Mouse (Mus musculus) forebrain, embryonic 14.5 days (tissue): Measurements from ENCODE around the gene Map2k5. TPM values are rescaled to one million over a fixed set of nuclear protein-coding genes. Genes with fewer than 3 reads are reported as not detected.

ENCODE experiments used
- ATAC-seq: fragments of 200-750 bp; cut with Nextera tagmentation; 2 replicates; pipeline ENCODE4 v1.8.0; 2017; ENCODE audit warnings: mild to moderate bottlenecking, moderate library complexity
- DNase-seq: peaks from one replicate; pipeline ENCODE4 v3.0.0-alpha.2; 2015; ENCODE audit warnings: low spot score
- H3K27ac ChIP-seq: fragments of 300-500 bp; sonication (generic); 2 replicates; pipeline ENCODE4 v1.5.1; 2014; ENCODE audit warnings: low read depth, mild to moderate bottlenecking, control low read depth, low read length, moderate library complexity
- H3K27me3 ChIP-seq: fragments of 300-500 bp; sonication (generic); replicated peaks from 2 replicates; pipeline ENCODE4 v1.6.1; 2014; ENCODE audit warnings: low read length, control low read depth, mixed read lengths; ENCODE audit not compliant: control insufficient read depth, insufficient read depth
- H3K36me3 ChIP-seq: fragments of 300-500 bp; sonication (generic); 2 replicates; pipeline ENCODE4 v1.6.1; 2014; ENCODE audit warnings: low read length, control low read depth; ENCODE audit not compliant: control insufficient read depth, insufficient read depth
- H3K4me1 ChIP-seq: fragments of 300-500 bp; sonication (generic); 2 replicates; pipeline ENCODE4 v1.6.1; 2014; ENCODE audit warnings: antibody characterized with exemption, low read length, control low read depth; ENCODE audit not compliant: control insufficient read depth, insufficient read depth
- H3K4me2 ChIP-seq: fragments of 300-500 bp; sonication (generic); 2 replicates; pipeline ENCODE4 v1.6.1; 2014; ENCODE audit warnings: mild to moderate bottlenecking, control low read depth, low read length
- H3K4me3 ChIP-seq: fragments of 300-500 bp; sonication (generic); 2 replicates; pipeline ENCODE4 v1.5.1; 2014; ENCODE audit warnings: low read depth, low read length, control low read depth
- H3K9ac ChIP-seq: fragments of 300-500 bp; sonication (generic); 2 replicates; pipeline ENCODE4 v1.6.1; 2014; ENCODE audit warnings: mild to moderate bottlenecking, low read length, control low read depth, moderate library complexity
- H3K9me3 ChIP-seq: fragments of 300-500 bp; sonication (generic); replicated peaks from 2 replicates; pipeline ENCODE4 v1.6.1; 2016; ENCODE audit warnings: low read length, control low read depth, mixed read lengths; ENCODE audit not compliant: control insufficient read depth
- whole genome bisulfite sequencing: fragments of 180-500 bp; shearing (Covaris S2); extraction: QIAGEN DNeasy Blood & Tissue Kit; methylation state at CpG from one replicate; pipeline ENCODE4 v1.1.7; 2014; 5-methylcytosine and 5-hydroxymethylcytosine counted together
- polyA plus RNA-seq: library from polyadenylated mRNA; unstranded; fragments of >200 nt; fragmentation: Nextera tagmentation; extraction: Ambion mirVana; gene quantifications from 2 replicates; pipeline ENCODE4 v1.2.1, GENCODE M21; 2014

Map2k5 gene
- 38.3 and 40.3 TPM in 2 replicates for polyA plus RNA-seq

DNA sequence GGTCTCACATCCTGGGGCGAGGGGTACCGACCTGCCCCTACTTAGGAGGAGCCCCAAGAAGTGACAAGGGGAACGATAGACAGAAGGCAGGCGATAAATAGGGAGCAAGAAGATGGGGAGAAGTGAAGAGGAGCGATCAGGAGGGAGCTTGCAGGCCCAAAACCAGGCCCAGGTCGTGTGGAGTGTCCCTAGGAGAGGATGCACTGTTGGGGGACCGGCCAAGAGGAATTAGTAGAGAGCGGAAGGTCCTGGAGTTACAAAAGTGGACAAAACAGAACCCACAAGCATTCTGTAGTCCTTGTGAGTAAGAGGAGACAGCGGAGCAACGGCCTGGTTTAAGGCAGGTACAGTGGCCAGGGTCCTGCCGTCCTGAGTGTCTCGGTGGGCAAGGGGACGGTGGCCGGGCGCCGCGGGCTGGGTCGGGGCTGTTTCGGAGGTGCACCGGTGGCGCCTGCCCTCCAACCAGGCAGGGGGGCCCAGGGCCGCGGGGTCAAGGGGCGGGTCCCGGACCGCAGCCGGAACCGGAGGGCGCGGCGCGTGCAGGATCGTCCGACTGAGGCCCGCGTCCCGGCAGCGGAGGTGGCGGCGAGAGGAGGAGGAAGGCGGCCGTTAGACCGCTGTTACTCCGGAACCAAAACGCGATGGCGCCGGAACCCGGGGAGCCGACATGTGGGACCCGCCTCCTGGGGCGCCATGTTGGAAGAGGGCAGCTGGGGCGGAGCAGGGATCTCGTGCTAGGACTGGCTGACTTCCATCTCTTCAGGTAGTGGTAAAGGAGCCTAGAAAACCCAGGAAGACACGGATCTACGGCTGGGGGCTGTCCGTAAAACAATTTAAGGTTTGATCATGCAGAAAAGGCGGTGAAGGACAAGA is at the start of gene Map2k5:
Gene Map2k5 (minus strand): TSS at position 633 of the 873 bp plus-strand sequence.
- Histone ChIP-seq H3K4me2 (peak within 1 kb of the TSS; percentile 75), H3K9ac (peak within 1 kb of the TSS; percentile 88), H3K27ac (peak within 1 kb of the TSS; percentile 74), H3K27me3 (no peaks in the 10 kb centered on the region), H3K4me3 (peak within 1 kb of the TSS; percentile 76), H3K9me3 (no peaks in the 10 kb centered on the region), H3K4me1 (peaks cover 23% of the 10 kb centered on the region), H3K36me3 (no peaks in the 10 kb centered on the region)
- peak; percentile 94 for DNase-seq
- peak; percentile 97 for ATAC-seq
- 1% methylated on average over 57 of the region's 58 CpGs for WGBS

DNA sequence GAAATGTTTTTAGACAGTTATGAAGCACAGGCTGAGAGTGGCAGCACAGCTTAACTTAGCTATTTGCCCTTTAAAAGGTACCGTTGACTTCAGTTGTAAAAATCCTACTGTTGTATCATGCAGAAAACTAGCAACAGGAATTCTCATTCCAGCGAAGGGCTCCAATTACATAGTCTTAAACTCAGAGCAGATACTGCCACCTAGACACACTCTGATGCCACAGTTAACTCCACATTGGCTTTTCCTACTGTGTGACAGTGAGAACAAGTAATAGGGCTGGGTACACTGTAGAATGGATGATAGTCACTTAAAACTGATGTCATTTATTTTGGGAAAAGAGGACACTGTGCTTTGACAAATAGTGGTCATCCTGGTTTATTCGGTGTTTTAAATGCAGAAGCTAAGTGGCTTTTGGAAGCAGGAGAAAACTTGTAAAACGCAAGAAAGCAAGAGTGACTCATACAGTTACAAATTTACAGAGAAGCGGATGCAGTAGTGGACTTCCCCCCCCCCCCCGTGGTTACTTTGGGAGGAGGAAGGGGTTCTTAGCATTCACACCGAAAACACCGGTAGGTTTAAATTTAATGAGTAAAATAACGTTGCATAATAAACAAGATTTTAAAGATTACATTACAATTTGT is 43.5 kb upstream of the Map2k5 start:
- peak; percentile 47 for DNase-seq
- Histone ChIP-seq H3K27me3 (no peaks in the 10 kb centered on the region), H3K4me3 (no peak overlapping the region), H3K9me3 (no peaks in the 10 kb centered on the region), H3K27ac (no peak overlapping the region), H3K36me3 (no peaks in the 10 kb centered on the region), H3K4me1 (no peaks in the 10 kb centered on the region), H3K4me2 (no peak overlapping the region), H3K9ac (no peak overlapping the region)
- no peak for ATAC-seq
- WGBS: 70% methylated on average over 9 of the region's 9 CpGs

DNA sequence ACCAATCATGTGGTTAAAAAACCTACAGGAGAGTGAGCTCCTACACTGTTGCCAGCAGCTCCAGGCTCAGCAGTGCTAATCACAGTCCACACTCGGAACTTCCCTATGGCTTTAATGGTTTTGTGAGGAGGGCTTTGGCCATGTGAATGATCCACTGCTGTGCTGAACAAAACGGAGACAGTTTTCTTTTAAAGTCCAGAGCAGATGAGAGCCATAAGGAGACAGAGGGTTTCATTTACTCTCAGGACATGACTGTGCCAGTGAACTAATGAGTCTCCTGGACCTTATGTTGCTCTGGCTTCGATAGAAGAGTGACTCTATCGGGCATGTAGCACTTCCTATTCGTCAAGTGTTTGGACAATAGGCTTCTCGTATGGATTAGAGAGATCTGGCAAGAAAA is 42.7 kb upstream of the Map2k5 start:
- Histone ChIP-seq H3K9me3 (no peaks in the 10 kb centered on the region), H3K36me3 (no peaks in the 10 kb centered on the region), H3K4me3 (no peak overlapping the region), H3K4me2 (no peak overlapping the region), H3K27me3 (no peaks in the 10 kb centered on the region), H3K9ac (no peak overlapping the region), H3K4me1 (no peaks in the 10 kb centered on the region), H3K27ac (no peak overlapping the region)
- 5% methylated on average over 6 of the region's 6 CpGs for WGBS
- ATAC-seq (no peak; the same call in 1 of the 2 replicates), DNase-seq (peak; percentile 67)

DNA sequence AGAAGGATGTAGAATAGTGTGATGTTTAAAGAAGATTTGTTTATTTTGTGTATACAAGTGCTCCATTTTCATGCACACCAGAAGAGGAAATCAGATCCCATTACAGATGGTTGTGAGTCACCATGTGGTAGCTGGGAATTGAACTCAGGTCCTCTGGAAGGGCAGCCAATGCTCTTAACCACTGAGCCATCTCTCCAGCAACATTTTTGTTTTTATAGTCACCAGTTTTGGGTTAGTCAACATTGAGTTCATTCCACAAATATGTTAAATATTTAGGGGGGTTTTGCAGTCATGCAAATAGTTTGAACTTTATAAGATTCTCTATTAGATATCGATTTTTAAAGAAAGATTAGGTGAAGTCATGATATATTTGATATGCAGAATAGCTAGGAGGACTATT is 22.5 kb upstream of the Map2k5 start:
- Histone ChIP-seq H3K9ac (no peak overlapping the region), H3K4me3 (no peak overlapping the region), H3K27ac (no peak overlapping the region), H3K4me1 (peaks cover 7% of the 10 kb centered on the region; the same call in 1 of the 2 replicates), H3K27me3 (no peaks in the 10 kb centered on the region), H3K4me2 (no peak overlapping the region), H3K36me3 (no peaks in the 10 kb centered on the region), H3K9me3 (no peaks in the 10 kb centered on the region)
- 92% methylated on average over 1 of the region's 1 CpGs for whole genome bisulfite sequencing
- DNase-seq (no peak), ATAC-seq (no peak)

DNA sequence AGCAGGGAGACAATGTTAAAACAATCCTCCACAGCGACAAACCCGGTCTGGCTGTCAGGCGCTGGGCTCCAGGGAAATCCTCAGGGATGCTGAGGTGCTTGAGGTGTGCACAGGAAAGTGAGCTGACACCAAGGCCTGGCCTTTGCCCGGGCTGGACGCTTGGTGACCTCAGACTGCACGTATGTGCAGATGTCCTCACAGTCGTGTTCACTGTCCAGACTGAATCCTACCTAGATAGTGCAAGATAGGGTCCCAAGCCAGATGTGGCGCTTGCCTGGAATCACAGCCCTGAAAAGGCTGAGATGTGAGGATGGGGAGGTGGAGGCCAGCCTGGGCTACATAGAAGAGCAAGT is 21.7 kb upstream of the Map2k5 start:
- Histone ChIP-seq H3K27ac (0 out of 2 replicates have a peak overlapping the region, but pooled peaks have one; percentile 60), H3K4me2 (peak overlapping the region; percentile 93), H3K4me3 (peak overlapping the region; percentile 92), H3K36me3 (no peaks in the 10 kb centered on the region), H3K9me3 (no peaks in the 10 kb centered on the region), H3K9ac (peak overlapping the region; percentile 93), H3K4me1 (peaks cover 7% of the 10 kb centered on the region; the same call in 1 of the 2 replicates), H3K27me3 (no peaks in the 10 kb centered on the region)
- ATAC-seq (no peak; the same call in 1 of the 2 replicates), DNase-seq (no peak)
- 3% methylated on average over 8 of the region's 8 CpGs for WGBS

DNA sequence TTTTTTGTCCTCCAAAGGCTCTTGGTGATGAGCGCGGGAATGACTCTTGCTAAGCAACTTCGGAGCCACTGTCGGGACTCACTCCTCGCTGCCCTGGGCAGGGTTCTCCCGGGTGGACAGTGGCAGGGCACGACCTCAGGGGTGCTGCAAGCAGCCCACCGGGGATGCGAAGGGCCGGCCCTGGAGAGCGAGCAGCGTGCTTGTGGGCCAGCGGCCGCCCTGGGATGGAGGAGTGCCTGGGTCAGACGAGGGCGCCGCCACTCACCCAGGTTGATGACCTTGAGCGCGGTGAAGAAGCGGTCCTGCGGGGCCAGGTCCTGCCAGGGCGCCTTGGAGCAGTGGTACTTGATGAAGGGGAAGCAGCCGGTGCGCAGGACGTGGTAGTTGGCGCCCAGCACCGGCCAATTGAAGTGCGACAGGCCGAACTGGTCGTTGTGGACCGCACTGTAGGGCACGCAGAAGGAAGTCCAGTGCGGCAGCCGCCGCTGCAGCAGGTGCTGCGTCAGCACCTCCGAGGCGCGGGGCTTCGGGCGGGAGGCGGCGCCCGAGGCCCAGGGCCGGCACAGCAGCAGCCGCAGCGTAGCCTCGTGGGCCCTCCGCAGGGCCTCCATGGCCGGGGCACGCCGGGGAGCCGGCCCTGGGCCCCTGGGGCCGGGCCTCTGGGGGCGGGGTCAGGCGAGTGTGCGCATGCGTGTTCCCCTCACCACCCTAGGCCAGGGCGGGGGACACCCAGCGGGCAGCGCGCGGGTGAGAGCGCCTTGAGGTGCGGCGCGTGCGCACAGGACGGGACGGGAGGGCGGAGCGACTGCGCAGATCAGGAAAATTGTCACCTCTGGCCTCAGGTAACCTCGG is 21.1 kb upstream of the Map2k5 start, which contains the start of gene 2300009A05Rik:
Gene 2300009A05Rik (minus strand): TSS at position 636 of the 852 bp plus-strand sequence.
- H3K27me3 ChIP-seq: no peaks in the 10 kb centered on the region
- H3K4me1 ChIP-seq: peaks cover 7% of the 10 kb centered on the region; the same call in 1 of the 2 replicates
- peak; percentile 92 for DNase-seq
- peak within 1 kb of the TSS; percentile 60; the same call in 1 of the 2 replicates for H3K27ac ChIP-seq
- no peaks in the 10 kb centered on the region for H3K9me3 ChIP-seq
- peak within 1 kb of the TSS; percentile 92 for H3K4me3 ChIP-seq
- H3K4me2 ChIP-seq: peak within 1 kb of the TSS; percentile 93
- peak within 1 kb of the TSS; percentile 93 for H3K9ac ChIP-seq
- ATAC-seq: peak; percentile 96
- under 1% methylated on average over 73 of the region's 74 CpGs for WGBS
- H3K36me3 ChIP-seq: no peaks in the 10 kb centered on the region

DNA sequence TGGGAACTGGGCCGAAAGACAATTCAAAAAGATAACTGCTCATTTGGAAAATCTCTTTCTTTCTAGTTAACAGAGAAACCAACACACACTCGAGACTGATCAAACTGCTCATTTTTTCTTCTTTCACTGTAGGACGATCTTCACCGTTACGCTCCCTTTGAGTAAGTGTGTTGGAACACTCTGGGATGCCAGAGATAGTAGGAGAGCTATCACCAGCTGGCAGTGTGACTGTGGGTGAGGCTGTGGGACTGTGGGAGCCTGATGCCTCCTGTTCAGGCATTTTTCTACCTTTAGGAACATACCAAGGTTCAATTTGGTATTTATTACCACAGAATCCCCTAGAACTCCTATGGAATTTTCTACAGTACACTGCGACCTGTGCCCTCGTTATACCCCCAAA is 17.9 kb upstream of the Map2k5 start:
- H3K36me3 ChIP-seq: no peaks in the 10 kb centered on the region
- H3K9me3 ChIP-seq: no peaks in the 10 kb centered on the region
- no peak for ATAC-seq
- H3K27me3 ChIP-seq: no peaks in the 10 kb centered on the region
- H3K27ac ChIP-seq: no peak overlapping the region
- DNase-seq: no peak
- no peak overlapping the region for H3K9ac ChIP-seq
- peaks cover 7% of the 10 kb centered on the region; the same call in 1 of the 2 replicates for H3K4me1 ChIP-seq
- H3K4me2 ChIP-seq: no peak overlapping the region
- WGBS: 80% methylated on average over 7 of the region's 7 CpGs
- H3K4me3 ChIP-seq: no peak overlapping the region

DNA sequence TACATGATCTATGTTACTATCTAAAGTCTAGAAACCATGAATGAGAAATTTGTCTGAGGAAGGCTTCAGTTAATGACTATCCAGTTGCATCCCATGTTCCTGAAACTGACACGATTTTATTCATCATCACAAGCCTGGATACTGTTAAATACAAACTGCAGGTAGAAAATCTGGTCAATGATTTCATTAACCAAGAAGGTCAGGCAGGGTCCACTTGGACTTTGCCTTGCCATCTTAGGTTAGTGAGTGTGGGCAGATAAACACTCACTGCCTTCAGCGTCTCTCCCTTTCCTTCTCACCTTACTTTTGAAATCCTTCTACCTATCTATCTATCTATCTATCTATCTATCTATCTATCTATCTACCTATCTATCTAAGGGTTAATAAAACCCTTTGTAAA is 13.6 kb upstream of the Map2k5 start:
- Histone ChIP-seq H3K4me1 (no peaks in the 10 kb centered on the region), H3K27me3 (no peaks in the 10 kb centered on the region), H3K9ac (no peak overlapping the region), H3K9me3 (no peaks in the 10 kb centered on the region), H3K4me3 (no peak overlapping the region), H3K27ac (no peak overlapping the region), H3K4me2 (no peak overlapping the region), H3K36me3 (no peaks in the 10 kb centered on the region)
- DNase-seq (no peak), ATAC-seq (no peak)
- 80% methylated on average over 2 of the region's 2 CpGs for WGBS
